Mouse (Mus musculus): ENCODE results near the gene Fam178b. TPM values are rescaled to one million over a fixed set of nuclear protein-coding genes. Genes with fewer than 3 reads are reported as not detected.

Gene Fam178b
- polyA plus RNA-seq, 1 experiment from 2014 or later: 5.5 TPM

DNA sequence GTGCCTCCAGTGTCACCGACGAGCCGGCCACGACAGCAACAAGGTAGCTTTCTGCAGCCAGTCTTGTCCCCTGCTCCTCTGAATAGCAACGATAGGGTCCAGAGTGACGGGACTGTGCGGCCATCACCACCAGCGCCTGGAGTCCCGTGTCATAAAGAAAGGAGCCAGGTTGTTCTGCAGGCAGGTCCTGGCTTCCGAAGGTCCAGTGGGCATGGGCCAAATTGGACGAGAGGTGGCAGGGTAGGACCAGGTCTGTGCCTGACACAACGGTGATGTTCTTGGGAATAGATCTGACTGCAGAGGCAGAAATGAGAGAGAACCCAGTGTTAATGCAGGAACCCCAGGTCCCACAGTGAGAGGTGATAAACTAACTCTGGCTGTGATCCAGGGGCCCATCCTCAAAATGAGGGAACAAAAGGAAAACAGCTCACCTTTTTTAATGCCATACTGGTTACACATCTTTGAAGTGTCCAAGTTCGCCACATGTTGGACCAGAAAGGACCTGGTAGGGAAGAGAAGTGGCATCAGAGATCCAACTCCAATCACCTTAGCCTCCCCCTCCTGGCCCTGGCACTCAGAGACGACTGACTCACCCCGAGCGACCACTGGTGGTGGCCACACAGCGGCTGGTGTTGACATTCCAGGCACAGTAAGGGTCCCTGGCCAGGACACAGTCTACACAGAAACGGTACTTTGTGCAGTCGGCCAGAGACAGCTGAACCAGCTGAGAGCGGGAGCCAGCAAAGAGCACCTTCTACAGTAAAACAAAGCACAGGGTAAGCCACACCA, 132.7 kb downstream of the Fam178b start:
- WGBS: 72% methylated on average over 20 of the region's 20 CpGs
- no peak for ATAC-seq (ENCODE audit: low read depth)
- Histone ChIP-seq H3K4me3 (ENCODE audit: low read length) (no peak overlapping the region), H3K4me1 (replicated peaks; ENCODE audit: control insufficient read depth, insufficient read depth, low read length) (peaks cover 37% of the 10 kb centered on the region), H3K9ac (ENCODE audit: low read length) (no peak overlapping the region), H3K4me2 (ENCODE audit: low read depth, low read length) (no peak overlapping the region), H3K27ac (ENCODE audit: low read length) (no peak overlapping the region), H3K36me3 (ENCODE audit: control insufficient read depth, insufficient read depth, low read length) (peaks cover 53% of the 10 kb centered on the region), H3K9me3 (ENCODE audit: control insufficient read depth, low read length) (no peaks in the 10 kb centered on the region), H3K27me3 (ENCODE audit: control insufficient read depth, insufficient read depth, low read depth, low read length) (no peaks in the 10 kb centered on the region)

DNA sequence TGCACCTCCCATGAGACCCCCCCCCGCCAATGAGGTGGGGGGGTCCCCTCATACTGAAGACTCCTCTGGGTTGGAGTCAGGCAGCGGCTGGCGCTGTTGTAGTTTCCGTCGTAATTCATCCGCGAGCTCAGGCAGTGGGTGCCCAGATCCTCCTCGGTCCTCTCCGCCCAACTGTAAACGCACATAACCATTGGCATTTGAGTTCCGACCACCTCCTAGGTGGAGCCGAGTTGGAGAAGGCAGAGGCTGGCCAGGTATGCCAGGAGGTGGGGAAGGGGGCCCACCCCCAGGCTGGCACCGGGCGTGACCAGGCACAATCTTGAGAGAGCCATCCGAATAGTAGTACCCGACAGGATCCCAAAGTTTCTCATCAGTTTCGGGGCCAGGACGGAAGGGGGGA, 133.5 kb downstream of the Fam178b start:
- H3K27me3 ChIP-seq (ENCODE audit: control insufficient read depth, insufficient read depth, low read depth, low read length): no peaks in the 10 kb centered on the region
- peak overlapping the region; percentile 11; the same call in 1 of the 2 replicates for H3K9ac ChIP-seq (ENCODE audit: low read length)
- H3K36me3 ChIP-seq (ENCODE audit: control insufficient read depth, insufficient read depth, low read length): peaks cover 53% of the 10 kb centered on the region
- no peaks in the 10 kb centered on the region for H3K9me3 ChIP-seq (ENCODE audit: control insufficient read depth, low read length)
- peak overlapping the region; percentile 10; the same call in 1 of the 2 replicates for H3K27ac ChIP-seq (ENCODE audit: low read length)
- no peak for ATAC-seq (ENCODE audit: low read depth)
- no peak overlapping the region for H3K4me3 ChIP-seq (ENCODE audit: low read length)
- peaks cover 31% of the 10 kb centered on the region for H3K4me1 ChIP-seq (replicated peaks; ENCODE audit: control insufficient read depth, insufficient read depth, low read length)
- H3K4me2 ChIP-seq (ENCODE audit: low read depth, low read length): no peak overlapping the region
- WGBS: 73% methylated on average over 18 of the region's 18 CpGs

DNA sequence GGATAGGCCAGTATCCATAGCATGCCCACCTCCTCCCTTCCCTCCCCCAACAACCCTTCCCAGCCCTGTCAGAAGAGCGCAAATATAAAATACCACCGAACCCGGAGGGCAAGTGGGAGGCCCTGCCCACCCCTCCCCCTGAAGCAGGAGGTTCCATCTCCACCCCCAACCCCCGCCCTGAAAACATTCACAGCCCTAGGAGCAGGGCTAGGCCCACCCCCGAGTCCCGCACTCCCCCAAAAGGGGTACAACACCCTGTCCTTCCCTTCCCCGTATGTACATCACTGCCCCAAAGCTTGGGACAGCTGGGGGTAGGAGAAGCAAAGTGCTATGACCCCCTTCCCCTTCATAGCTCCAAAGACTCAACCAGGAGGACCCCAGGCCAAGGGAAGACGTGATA, 134.2 kb downstream of the Fam178b start:
- no peak overlapping the region for H3K4me3 ChIP-seq (ENCODE audit: low read length)
- no peak overlapping the region for H3K27ac ChIP-seq (ENCODE audit: low read length)
- 39% methylated on average over 8 of the region's 8 CpGs for WGBS
- no peak for ATAC-seq (ENCODE audit: low read depth)
- H3K9ac ChIP-seq (ENCODE audit: low read length): no peak overlapping the region
- no peaks in the 10 kb centered on the region for H3K9me3 ChIP-seq (ENCODE audit: control insufficient read depth, low read length)
- H3K27me3 ChIP-seq (ENCODE audit: control insufficient read depth, insufficient read depth, low read depth, low read length): no peaks in the 10 kb centered on the region
- no peak overlapping the region for H3K4me2 ChIP-seq (ENCODE audit: low read depth, low read length)
- peaks cover 28% of the 10 kb centered on the region for H3K4me1 ChIP-seq (replicated peaks; ENCODE audit: control insufficient read depth, insufficient read depth, low read length)
- peaks cover 46% of the 10 kb centered on the region for H3K36me3 ChIP-seq (ENCODE audit: control insufficient read depth, insufficient read depth, low read length)

DNA sequence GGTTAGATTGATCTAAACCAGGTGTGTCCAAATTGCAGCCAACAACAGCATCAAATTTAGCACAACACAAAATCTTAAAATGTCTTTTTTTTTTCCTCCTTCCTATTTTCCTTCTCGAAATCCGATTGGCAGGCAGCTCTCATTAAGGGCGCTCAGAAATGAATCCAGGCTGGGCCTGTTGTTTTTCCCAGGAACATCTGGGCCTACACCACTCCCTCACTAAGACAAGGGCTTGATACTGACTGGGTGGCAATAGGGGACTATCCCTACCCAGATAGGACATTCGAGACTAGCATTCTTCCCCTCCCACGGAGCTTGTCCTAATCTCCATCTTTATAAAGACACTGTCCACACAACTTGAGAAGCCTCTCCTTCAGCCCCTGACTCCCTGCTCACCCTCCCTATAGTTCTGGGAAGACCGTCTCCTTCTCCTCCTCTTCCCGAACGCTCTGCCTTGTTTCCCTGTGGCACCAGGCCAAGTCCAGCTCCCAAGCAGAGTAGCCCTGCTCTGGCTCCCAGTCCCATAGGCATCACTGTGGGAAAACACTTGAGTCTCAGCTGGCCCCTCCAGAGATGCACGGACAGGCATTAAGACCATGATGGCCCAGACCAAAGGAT, 134.9 kb downstream of the Fam178b start:
- Histone ChIP-seq H3K27me3 (ENCODE audit: control insufficient read depth, insufficient read depth, low read depth, low read length) (no peaks in the 10 kb centered on the region), H3K4me1 (replicated peaks; ENCODE audit: control insufficient read depth, insufficient read depth, low read length) (peaks cover 28% of the 10 kb centered on the region), H3K36me3 (ENCODE audit: control insufficient read depth, insufficient read depth, low read length) (peaks cover 41% of the 10 kb centered on the region), H3K4me2 (ENCODE audit: low read depth, low read length) (no peak overlapping the region), H3K4me3 (ENCODE audit: low read length) (no peak overlapping the region), H3K9ac (ENCODE audit: low read length) (no peak overlapping the region), H3K9me3 (ENCODE audit: control insufficient read depth, low read length) (no peaks in the 10 kb centered on the region), H3K27ac (ENCODE audit: low read length) (peak overlapping the region; percentile 74)
- ATAC-seq (ENCODE audit: low read depth): no peak
- 27% methylated on average over 9 of the region's 9 CpGs for WGBS

DNA sequence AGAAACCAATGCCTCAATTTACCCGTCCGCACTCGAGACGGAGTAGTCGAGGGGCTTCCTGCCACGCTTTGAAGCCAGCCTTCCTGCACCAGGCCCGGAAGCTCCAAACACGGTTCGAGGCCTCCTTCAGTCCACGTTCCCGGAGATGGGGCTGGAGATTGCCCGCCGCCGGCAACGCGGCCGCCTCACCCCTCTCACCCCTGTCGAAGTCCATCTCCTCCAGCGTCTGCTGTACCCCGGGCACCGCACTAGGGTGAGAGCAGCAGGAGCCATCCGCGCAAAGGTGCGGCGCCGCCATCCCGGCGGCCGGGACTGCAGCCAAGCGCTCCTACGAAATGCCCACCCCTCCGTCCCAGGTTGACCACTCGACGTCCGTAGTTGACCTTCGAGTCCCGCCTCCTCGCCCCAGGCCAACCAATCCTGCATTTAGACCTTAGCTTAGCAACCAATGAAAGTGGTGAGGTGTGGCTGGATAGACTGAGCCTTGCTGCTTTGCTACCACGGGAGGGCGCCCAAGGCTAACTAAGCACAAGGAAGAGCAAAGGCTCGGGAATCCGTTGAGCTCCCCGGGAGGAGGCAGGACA, 136.0 kb downstream of the Fam178b start, which contains the start of gene Ankrd39:
TSS of gene Ankrd39 (minus strand) at position 558 of the 584 bp plus-strand sequence.
- H3K27ac ChIP-seq (ENCODE audit: low read length): peak within 1 kb of the TSS; percentile 75
- H3K9ac ChIP-seq (ENCODE audit: low read length): peak within 1 kb of the TSS; percentile 85
- peak within 1 kb of the TSS; percentile 67 for H3K4me2 ChIP-seq (ENCODE audit: low read depth, low read length)
- peak within 1 kb of the TSS; percentile 83 for H3K4me3 ChIP-seq (ENCODE audit: low read length)
- peak; percentile 97 for ATAC-seq (ENCODE audit: low read depth)
- H3K9me3 ChIP-seq (ENCODE audit: control insufficient read depth, low read length): no peaks in the 10 kb centered on the region
- H3K27me3 ChIP-seq (ENCODE audit: control insufficient read depth, insufficient read depth, low read depth, low read length): no peaks in the 10 kb centered on the region
- peaks cover 28% of the 10 kb centered on the region for H3K4me1 ChIP-seq (replicated peaks; ENCODE audit: control insufficient read depth, insufficient read depth, low read length)
- WGBS: under 1% methylated on average over 43 of the region's 43 CpGs
- peaks cover 29% of the 10 kb centered on the region for H3K36me3 ChIP-seq (ENCODE audit: control insufficient read depth, insufficient read depth, low read length)

DNA sequence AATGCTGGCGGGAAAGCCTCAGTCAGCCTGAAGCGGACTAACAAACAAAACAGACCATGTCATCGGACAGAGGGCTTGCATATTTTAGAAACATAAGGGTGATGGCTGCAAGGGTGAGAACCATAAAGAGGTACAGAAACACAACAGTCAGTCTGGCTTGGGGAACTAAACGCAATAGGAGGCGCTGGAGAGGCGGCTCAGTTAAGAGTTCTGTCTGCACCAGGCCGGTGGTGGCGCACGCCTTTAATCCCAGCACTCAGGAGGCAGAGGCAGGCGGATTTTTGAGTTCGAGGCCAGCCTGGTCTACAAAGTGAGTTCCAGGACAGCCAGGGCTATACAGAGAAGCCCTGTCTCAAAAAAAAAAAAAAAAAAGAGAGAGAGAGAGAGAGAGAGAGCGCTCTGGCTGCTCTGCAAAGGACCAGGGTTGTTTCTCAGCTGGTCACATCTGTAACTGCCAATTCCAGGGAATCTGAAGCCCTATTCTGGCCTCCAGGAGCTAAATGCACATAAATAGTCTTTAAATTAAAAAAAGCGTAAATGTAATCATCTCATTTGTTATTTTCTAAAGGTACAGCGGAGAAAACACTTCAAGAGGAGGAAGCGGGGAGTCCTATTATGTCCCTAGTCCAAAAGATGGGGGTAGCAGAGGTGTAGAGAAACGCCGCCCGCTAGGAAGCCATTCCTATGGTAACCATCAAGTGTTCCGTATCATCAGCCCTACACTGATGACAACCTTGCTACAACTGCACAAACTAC, 137.0 kb downstream of the Fam178b start:
- H3K27ac ChIP-seq (ENCODE audit: low read length): no peak overlapping the region
- no peak for ATAC-seq (ENCODE audit: low read depth)
- H3K4me2 ChIP-seq (ENCODE audit: low read depth, low read length): peak overlapping the region; percentile 67
- H3K9ac ChIP-seq (ENCODE audit: low read length): peak overlapping the region; percentile 85
- peak overlapping the region; percentile 83 for H3K4me3 ChIP-seq (ENCODE audit: low read length)
- WGBS: 66% methylated on average over 18 of the region's 19 CpGs
- H3K4me1 ChIP-seq (replicated peaks; ENCODE audit: control insufficient read depth, insufficient read depth, low read length): peaks cover 28% of the 10 kb centered on the region
- no peaks in the 10 kb centered on the region for H3K27me3 ChIP-seq (ENCODE audit: control insufficient read depth, insufficient read depth, low read depth, low read length)
- H3K36me3 ChIP-seq (ENCODE audit: control insufficient read depth, insufficient read depth, low read length): peaks cover 28% of the 10 kb centered on the region
- no peaks in the 10 kb centered on the region for H3K9me3 ChIP-seq (ENCODE audit: control insufficient read depth, low read length)

DNA sequence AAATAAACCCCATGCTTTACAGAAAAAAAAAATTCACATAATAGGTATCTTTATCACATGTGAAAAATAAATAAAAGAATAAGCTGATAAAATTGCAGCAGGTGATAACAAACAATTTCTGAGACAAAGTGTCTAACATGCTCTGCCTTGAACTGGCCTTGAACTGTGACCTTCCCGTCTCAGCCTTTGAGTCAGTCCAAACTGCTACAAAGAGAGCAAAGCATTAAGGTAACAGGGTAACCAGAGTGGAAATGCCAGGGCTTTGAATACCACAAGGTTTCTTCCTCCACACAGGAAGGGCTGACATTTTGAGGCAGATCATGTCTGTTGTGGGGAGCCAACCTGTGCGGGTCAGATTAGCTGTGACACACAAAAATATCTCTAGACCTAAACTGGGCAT, 137.6 kb downstream of the Fam178b start:
- H3K27ac ChIP-seq (ENCODE audit: low read length): no peak overlapping the region
- H3K4me2 ChIP-seq (ENCODE audit: low read depth, low read length): no peak overlapping the region
- peaks cover 22% of the 10 kb centered on the region for H3K36me3 ChIP-seq (ENCODE audit: control insufficient read depth, insufficient read depth, low read length)
- peaks cover 28% of the 10 kb centered on the region for H3K4me1 ChIP-seq (replicated peaks; ENCODE audit: control insufficient read depth, insufficient read depth, low read length)
- H3K9ac ChIP-seq (ENCODE audit: low read length): no peak overlapping the region
- H3K27me3 ChIP-seq (ENCODE audit: control insufficient read depth, insufficient read depth, low read depth, low read length): no peaks in the 10 kb centered on the region
- WGBS: 67% methylated on average over 2 of the region's 2 CpGs
- H3K9me3 ChIP-seq (ENCODE audit: control insufficient read depth, low read length): no peaks in the 10 kb centered on the region
- no peak overlapping the region for H3K4me3 ChIP-seq (ENCODE audit: low read length)
- no peak for ATAC-seq (ENCODE audit: low read depth)

DNA sequence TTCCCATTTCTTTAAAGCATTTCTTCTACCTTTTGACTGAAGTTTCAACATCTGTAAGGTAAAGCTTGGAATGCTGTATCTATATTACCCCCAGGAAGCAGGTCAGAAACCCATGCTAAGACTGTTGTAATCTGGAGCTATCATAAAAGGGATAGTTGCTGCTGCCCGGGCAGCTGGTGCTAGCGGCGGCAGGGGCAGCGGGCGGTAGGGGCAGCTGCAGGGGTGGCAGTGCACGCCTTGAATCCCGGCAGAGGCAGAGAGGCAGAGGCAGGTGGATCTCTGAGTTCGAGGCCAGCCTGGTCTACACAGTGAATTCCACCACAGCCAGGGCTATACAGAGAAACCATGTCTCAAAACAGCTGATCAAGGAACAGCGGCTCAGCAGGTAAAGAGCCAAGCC, 140.1 kb downstream of the Fam178b start:
- 91% methylated on average over 9 of the region's 9 CpGs for WGBS
- peaks cover 11% of the 10 kb centered on the region for H3K36me3 ChIP-seq (ENCODE audit: control insufficient read depth, insufficient read depth, low read length)

DNA sequence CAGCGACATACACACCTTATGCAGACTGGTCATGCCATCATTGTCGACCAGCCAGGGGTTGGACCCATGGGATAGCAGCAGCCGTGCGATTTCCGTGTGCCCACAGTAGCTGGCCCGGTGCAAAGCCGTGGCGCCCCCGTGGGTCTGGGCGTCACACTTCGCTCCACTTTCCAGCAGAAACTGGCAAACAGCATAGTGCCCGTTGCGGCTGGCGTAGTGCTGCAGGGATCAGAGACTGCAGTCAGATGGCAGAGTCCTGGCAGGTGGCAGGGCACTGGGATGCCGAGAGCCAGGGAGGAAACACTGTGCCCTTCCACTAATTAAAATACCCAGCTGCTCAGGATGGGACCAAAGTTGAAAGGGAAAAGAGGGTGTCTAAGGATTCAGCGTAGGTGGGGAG, 141.1 kb downstream of the Fam178b start:
- Histone ChIP-seq H3K4me3 (ENCODE audit: low read length) (no peak overlapping the region), H3K27me3 (ENCODE audit: control insufficient read depth, insufficient read depth, low read depth, low read length) (no peaks in the 10 kb centered on the region), H3K36me3 (ENCODE audit: control insufficient read depth, insufficient read depth, low read length) (peaks cover 11% of the 10 kb centered on the region), H3K27ac (ENCODE audit: low read length) (no peak overlapping the region), H3K9ac (ENCODE audit: low read length) (no peak overlapping the region), H3K9me3 (ENCODE audit: control insufficient read depth, low read length) (no peaks in the 10 kb centered on the region), H3K4me1 (replicated peaks; ENCODE audit: control insufficient read depth, insufficient read depth, low read length) (peaks cover 2% of the 10 kb centered on the region; the same call in 1 of the 2 replicates), H3K4me2 (ENCODE audit: low read depth, low read length) (no peak overlapping the region)
- ATAC-seq (ENCODE audit: low read depth): no peak
- WGBS: 95% methylated on average over 16 of the region's 16 CpGs

More for the DNA sequence above, 140.1 kb downstream of the Fam178b start:
- H3K4me1 ChIP-seq (replicated peaks; ENCODE audit: control insufficient read depth, insufficient read depth, low read length): peaks cover 9% of the 10 kb centered on the region
- H3K4me3 ChIP-seq (ENCODE audit: low read length): no peak overlapping the region
- no peaks in the 10 kb centered on the region for H3K27me3 ChIP-seq (ENCODE audit: control insufficient read depth, insufficient read depth, low read depth, low read length)
- no peak for ATAC-seq (ENCODE audit: low read depth)
- H3K9ac ChIP-seq (ENCODE audit: low read length): no peak overlapping the region
- no peak overlapping the region for H3K4me2 ChIP-seq (ENCODE audit: low read depth, low read length)
- H3K9me3 ChIP-seq (ENCODE audit: control insufficient read depth, low read length): no peaks in the 10 kb centered on the region
- H3K27ac ChIP-seq (ENCODE audit: low read length): no peak overlapping the region
